Mouse (Mus musculus) megakaryocyte-erythroid progenitor cell, adult 5-6 weeks (primary cell): Measurements from ENCODE around the gene Dlk2. TPM values are rescaled to one million over a fixed set of nuclear protein-coding genes. Genes with fewer than 3 reads are reported as not detected.

Source experiments
- ATAC-seq: replicated peaks from 2 replicates; pipeline ENCODE4 v1.8.0; 2016; ENCODE audit warnings: mild to moderate bottlenecking, inconsistent platforms; ENCODE audit not compliant: severe bottlenecking, poor library complexity, low FRiP score, low TSS enrichment
- total RNA-seq, 2 experiments: library from RNA; stranded (forward) in 1 of 2; stranded (reverse) in 1 of 2; fragments of 200-1000, 215-1000 nt in 1 of 2; fragments of >200 nt in 1 of 2; fragmentation: Nextera tagmentation in 1 of 2; gene quantifications; 2 replicates each; pipeline ENCODE4 v1.2.3; 2014 to 2017

Gene Dlk2
- total RNA-seq, 2 experiments from 2014 or later = not detected

GRCm38 (mm10) chr17:46269771-46270534 is 27.3 kb upstream of the Dlk2 start:
- no peak for ATAC-seq

GRCm38 (mm10) chr17:46272058-46272457 is 25.2 kb upstream of the Dlk2 start:
- no peak for ATAC-seq

DNA sequence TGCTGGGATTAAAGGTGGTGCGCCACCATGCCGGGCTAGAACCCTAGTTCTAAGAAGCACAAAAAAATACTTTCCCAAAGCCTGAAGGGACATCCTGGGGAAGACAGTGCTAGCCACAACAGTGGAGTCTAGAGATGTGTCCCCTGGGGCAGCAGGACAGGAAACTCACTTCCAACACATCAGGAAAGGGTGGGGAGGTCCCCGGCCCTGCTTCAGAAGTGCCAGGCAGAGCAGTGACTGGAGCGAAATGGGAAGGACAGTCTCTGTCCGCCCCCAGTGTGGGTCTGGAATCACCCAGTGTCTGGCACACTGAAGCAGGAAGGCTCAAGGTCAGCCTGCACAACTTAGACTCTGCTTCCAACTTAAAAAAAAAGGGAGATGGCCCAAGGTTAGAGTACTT is 24.5 kb upstream of the Dlk2 start:
- no peak for ATAC-seq

GRCm38 (mm10) chr17:46273803-46274236 is 23.4 kb upstream of the Dlk2 start:
- ATAC-seq = no peak

DNA sequence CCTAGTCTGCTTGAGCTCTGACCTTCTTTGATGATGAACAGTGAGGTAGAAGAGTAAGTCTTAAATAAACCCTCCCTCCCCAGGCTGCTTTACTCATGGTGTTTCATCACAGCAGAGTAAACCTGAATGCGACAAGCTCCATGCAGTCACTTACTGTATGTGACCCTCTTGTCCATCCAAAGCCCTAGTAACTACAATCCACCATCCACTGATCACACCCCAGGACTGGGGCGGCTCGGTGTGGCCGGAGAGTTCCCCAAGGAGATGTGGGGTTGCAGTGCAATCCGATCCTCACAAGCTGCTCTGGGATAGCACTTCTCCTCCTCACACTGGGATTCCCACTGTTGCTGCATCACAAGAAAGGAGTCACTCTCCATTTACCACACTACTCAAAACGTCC is 22.8 kb upstream of the Dlk2 start:
- ATAC-seq = no peak

GRCm38 (mm10) chr17:46275034-46275433 is 22.2 kb upstream of the Dlk2 start:
- no peak for ATAC-seq

- ATAC-seq = no peak
Measured at GRCm38 (mm10) chr17:46275506-46275905, 21.7 kb upstream of the Dlk2 start.

DNA sequence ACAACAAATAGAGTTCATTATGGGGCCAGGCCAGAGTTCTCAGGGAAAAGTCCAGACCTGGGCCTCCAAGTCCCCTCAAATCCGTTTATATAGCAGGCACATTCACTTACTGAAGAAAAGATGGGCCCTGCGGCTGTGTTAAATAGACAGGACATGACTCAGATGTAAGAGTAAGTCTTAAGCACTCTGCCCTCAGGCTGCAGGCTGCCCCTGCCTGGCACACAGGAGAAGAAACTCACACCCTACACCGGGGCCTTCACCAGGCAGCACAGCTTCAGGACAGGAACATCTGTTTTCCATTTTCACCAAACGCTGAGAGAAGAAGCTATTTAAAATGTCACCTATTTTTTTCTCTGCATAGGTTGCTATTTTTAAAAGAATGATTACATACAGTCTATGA is 19.6 kb upstream of the Dlk2 start:
- no peak for ATAC-seq

- ATAC-seq = no peak
Measured at GRCm38 (mm10) chr17:46278011-46278765, 19.0 kb upstream of the Dlk2 start.

GRCm38 (mm10) chr17:46282483-46283123 is 14.6 kb upstream of the Dlk2 start, which contains the start of gene Tjap1:
Gene Tjap1 (minus strand): TSS chr17:46283026.
- ATAC-seq = peak; percentile 88

GRCm38 (mm10) chr17:46283140-46283539 is 14.1 kb upstream of the Dlk2 start:
- no peak for ATAC-seq

DNA sequence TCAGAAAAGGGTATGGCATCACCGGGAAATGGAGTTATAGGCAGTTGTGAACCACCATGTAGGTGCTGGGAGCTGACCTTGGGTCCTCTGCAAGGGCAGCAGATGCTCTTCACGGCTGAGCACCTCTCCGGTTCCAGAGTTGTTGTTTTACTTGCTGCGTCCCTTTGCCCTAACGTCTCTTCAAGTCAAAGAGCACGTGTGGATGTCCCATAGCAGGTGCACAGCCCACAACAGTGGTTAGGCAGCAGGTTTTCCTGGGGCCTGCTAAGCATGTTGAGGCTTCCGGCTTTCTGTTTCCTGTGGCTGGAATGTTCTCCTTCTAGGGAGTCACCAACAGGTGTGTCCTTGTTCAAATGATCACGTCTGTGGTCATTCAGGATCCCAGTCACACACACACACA is 13.3 kb upstream of the Dlk2 start:
- ATAC-seq = no peak

DNA sequence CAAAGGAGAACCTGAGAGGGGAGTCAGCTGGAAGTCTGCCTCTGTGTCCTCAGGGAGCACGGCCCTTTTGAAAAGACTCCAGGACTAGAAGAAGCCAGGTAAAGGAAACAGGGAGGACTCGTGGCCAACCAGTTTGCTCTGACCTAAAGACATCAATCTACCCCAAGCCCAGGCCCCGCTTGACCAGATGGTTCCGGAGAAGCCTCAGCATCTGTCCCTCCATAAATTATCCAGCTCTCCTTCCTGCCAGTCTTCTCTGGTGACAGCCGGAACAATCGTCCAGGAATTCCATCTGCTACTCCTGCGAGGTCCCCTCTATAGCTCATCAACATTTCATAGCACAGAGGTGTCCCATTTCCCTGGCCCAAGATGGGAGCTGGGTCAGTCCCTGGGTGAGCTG is 12.6 kb upstream of the Dlk2 start:
- ATAC-seq = no peak

- ATAC-seq = no peak
Measured at GRCm38 (mm10) chr17:46285407-46285806, 11.8 kb upstream of the Dlk2 start.

DNA sequence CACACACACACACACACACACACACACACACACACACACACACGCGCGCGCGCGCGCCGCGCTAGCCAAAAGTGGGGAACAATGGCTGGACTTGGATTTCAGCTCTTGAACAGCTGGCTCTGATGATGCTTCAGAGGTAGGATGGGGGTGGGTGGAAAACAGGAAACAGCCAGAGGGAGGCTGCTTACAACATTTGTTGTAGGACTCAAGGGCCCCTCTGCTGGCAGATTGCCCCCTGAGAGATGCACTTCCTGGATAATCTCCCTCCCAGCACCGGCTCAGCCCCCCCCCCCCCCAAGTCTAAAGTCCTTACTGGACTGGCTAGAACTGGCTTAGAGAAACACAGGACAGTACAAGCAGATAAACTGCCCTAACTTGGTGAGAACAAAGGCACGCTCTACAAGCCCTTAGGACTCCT is 9.5 kb upstream of the Dlk2 start:
- no peak for ATAC-seq

DNA sequence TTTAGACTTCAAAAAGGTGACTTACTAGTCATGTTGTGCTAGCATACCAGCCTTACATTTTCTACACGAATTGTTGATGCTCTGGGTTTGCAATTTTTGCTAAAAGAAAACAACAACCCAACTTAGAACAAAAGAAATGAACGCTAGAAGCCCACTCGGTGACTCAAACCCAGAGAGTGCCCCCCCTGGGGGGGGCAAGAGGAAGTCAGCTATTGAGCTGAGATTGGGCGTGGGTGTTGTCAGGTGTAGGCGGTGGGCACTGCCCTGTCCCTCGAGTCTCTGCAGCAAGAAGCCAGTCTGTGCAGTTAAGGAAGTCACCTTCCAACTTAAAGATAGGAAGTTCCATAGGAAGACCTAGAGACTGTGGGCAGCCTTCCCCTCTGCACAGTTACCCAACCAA is 620 bp upstream of the Dlk2 start:
- ATAC-seq = no peak

GRCm38 (mm10) chr17:46297028-46297363 is 225 bp upstream of the Dlk2 start:
- ATAC-seq = no peak

- peak; percentile 91 for ATAC-seq
Measured at GRCm38 (mm10) chr17:46298220-46298913, 1.1 kb downstream of the Dlk2 start.

DNA sequence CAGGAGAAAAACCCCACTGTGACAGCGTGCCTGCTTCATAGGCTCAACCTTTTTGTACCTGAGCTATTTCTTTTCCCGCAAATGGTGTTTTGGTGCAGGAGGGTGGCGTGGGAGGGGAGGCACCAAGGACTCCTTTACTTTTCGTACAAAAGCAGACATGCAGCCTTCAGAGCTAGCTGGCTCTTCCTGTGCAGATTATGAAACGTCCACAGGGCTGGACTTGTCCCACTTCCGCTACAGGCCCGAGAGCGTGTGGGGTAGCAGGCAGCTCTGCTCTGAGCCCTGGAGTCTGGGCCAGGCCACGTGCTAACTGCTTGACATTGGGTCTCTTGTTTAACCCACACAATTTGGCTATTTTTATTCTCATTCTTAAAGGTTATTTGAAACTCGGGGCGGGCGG is 4.7 kb downstream of the Dlk2 start:
- no peak for ATAC-seq

DNA sequence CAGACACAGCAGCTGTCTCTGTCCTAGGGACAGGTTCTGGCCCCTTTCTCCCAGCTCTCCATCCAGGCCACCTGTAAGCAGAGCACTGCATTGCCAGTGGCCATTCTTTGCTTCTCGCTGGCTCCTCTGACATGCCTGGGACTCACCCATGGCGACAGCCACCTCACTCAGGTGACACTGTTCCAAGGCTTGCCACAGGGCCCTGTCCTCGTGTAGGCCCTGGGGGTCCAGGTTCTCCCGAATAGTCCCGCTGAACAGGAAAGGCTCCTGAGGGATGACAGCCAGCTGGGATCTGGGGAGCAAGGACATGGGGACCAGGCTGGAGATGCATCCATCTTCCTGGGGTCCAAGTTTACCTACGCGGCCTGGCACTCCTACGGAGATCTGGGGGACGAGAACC is 7.0 kb downstream of the Dlk2 start:
- no peak for ATAC-seq
